Mouse (Mus musculus): ENCODE measurements around the gene Actb. TPM values are rescaled to one million over a fixed set of nuclear protein-coding genes. Genes with fewer than 3 reads are reported as not detected.
A peak's percentile ranks its signal among the peaks of the same experiment; 100 is the strongest.

Gene Actb
- polyA plus RNA-seq, 1 experiment from 2014 or later: 6,568 TPM

DNA sequence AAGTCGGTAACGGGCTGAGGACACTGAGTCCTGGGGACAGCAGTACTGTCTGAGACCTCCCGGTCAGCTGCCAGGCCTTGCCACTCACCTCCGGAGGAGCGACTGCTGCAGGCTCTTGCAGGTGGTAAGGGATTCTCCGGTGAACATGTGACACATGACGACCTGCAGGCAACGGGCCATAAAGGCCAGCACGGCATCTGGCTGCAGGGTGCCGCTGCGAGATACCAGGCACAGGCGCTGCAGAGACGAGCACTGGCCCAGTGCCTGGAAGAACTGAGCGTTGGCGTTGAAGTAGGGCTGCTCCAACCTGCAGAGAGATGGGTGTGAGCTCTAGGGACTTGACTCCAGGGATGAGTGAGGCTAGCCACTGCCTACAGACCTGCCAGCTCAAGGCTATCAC is 28.0 kb downstream of the Actb start:
- Histone ChIP-seq H3K4me1 (ENCODE audit: control insufficient read depth, low read depth, low read length) (peaks cover 6% of the 10 kb centered on the region), H3K9me3 (replicated peaks; ENCODE audit: control insufficient read depth, low read length) (no peaks in the 10 kb centered on the region), H3K4me3 (ENCODE audit: low read depth, low read length) (no peak overlapping the region), H3K27me3 (ENCODE audit: control insufficient read depth, insufficient read depth, low read depth, low read length) (no peaks in the 10 kb centered on the region), H3K27ac (ENCODE audit: low read length) (no peak overlapping the region), H3K9ac (ENCODE audit: low read depth, low read length) (no peak overlapping the region), H3K4me2 (ENCODE audit: low read depth, low read length) (no peak overlapping the region), H3K36me3 (ENCODE audit: control insufficient read depth, insufficient read depth) (no peaks in the 10 kb centered on the region)
- no peak for ATAC-seq (ENCODE audit: low read depth)
- WGBS (ENCODE audit: insufficient replicate concordance): 86% methylated on average over 15 of the region's 15 CpGs

DNA sequence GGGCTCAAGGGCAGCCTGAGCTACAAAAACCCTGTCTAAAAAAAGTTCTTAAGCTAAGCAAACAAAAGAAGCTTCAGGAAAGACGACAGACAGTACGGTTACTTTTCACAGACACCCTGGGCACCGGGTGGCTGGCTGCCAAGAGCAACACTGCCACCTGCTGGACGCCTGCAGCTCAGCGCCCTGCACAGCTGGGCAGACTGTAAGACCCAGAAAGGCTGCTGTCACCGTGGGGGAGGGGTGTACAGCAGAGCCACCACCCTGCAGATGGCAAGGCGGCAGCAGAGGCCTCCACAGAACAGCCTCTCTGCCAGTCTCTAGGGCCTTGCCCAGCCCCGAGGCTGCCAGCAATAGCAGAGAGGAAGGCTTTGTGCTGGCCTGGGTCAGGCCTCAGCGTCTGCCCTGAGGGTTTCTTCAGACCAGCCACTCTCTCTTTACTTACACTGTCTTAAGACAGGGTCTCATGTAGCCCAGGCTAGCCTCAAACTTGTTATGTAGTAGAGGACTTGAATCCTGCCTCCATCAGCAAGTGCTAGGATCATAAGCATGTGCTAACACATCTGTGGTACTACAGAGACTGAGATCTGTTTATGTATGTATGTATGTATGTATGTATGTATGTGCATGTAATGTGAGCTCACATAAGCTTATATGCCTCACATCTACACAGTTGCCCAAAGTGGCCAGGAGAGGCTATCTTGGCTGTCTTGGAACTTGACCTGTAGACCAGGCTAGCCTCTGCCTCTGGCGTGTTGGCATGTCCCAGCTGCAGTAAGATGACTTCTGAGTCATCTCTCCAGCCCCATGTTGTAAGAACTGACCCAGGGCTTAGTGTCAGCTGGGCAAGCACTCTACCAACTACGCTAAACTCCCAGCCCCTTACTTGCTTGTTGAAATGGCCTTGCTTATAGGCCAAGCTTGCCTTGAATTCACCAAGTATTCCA is 28.9 kb downstream of the Actb start:
- WGBS (ENCODE audit: insufficient replicate concordance): 26% methylated on average over 11 of the region's 11 CpGs

DNA sequence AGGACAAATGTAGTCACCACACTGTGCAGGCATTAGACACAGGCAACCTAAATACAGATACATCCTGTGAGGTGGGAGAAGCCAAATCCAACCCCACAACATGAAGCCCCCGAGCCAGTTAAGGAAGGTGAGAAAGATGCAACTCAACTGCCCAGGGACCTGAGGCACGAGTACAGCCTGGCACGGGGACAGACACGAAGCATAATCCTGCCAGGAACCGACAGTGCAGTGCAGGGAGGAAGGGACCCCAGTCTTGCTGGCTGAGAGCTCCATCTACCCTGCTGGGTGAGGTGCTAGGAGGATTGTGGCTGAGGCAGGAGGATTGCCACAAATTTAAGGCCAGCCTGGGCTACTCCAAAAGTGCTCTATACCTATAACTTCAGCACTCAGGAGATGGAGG is 29.7 kb downstream of the Actb start:
- H3K4me2 ChIP-seq (ENCODE audit: low read depth, low read length): no peak overlapping the region
- WGBS (ENCODE audit: insufficient replicate concordance): 84% methylated on average over 5 of the region's 5 CpGs
- H3K9ac ChIP-seq (ENCODE audit: low read depth, low read length): no peak overlapping the region
- H3K4me1 ChIP-seq (ENCODE audit: control insufficient read depth, low read depth, low read length): peaks cover 6% of the 10 kb centered on the region
- H3K36me3 ChIP-seq (ENCODE audit: control insufficient read depth, insufficient read depth): peaks cover 1% of the 10 kb centered on the region; the same call in 1 of the 2 replicates
- no peak overlapping the region for H3K4me3 ChIP-seq (ENCODE audit: low read depth, low read length)
- no peak overlapping the region for H3K27ac ChIP-seq (ENCODE audit: low read length)
- ATAC-seq (ENCODE audit: low read depth): no peak
- no peaks in the 10 kb centered on the region for H3K9me3 ChIP-seq (replicated peaks; ENCODE audit: control insufficient read depth, low read length)
- no peaks in the 10 kb centered on the region for H3K27me3 ChIP-seq (ENCODE audit: control insufficient read depth, insufficient read depth, low read depth, low read length)

More for the DNA sequence above, 28.9 kb downstream of the Actb start:
- H3K9ac ChIP-seq (ENCODE audit: low read depth, low read length): no peak overlapping the region
- no peak overlapping the region for H3K27ac ChIP-seq (ENCODE audit: low read length)
- no peaks in the 10 kb centered on the region for H3K9me3 ChIP-seq (replicated peaks; ENCODE audit: control insufficient read depth, low read length)
- H3K36me3 ChIP-seq (ENCODE audit: control insufficient read depth, insufficient read depth): no peaks in the 10 kb centered on the region
- no peak overlapping the region for H3K4me3 ChIP-seq (ENCODE audit: low read depth, low read length)
- no peak overlapping the region for H3K4me2 ChIP-seq (ENCODE audit: low read depth, low read length)
- ATAC-seq (ENCODE audit: low read depth): peak; percentile 33; the same call in 1 of the 2 replicates
- H3K27me3 ChIP-seq (ENCODE audit: control insufficient read depth, insufficient read depth, low read depth, low read length): no peaks in the 10 kb centered on the region
- peaks cover 6% of the 10 kb centered on the region for H3K4me1 ChIP-seq (ENCODE audit: control insufficient read depth, low read depth, low read length)

DNA sequence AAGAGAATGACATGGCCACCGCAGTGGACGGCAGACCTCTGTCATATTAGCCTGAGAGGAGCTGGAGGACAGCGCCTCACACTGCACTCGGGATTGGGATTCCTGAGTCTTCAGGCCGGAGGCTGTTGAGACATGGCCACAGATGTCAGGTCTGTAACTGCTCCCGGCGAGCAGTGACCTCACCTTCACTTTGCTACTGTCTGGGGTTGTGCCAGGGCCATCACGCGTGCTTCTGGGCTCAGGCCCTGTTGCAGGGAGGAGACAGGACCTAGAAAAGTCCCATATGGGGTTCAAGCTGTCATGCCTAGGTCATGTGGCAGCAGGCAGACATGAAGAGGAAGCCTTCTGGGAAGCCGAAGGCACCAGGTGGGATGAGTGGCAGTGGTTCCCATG is 31.0 kb downstream of the Actb start:
- no peak overlapping the region for H3K27ac ChIP-seq (ENCODE audit: low read length)
- no peak overlapping the region for H3K4me2 ChIP-seq (ENCODE audit: low read depth, low read length)
- WGBS (ENCODE audit: insufficient replicate concordance): 80% methylated on average over 10 of the region's 10 CpGs
- ATAC-seq (ENCODE audit: low read depth): no peak
- H3K27me3 ChIP-seq (ENCODE audit: control insufficient read depth, insufficient read depth, low read depth, low read length): no peaks in the 10 kb centered on the region
- H3K9me3 ChIP-seq (replicated peaks; ENCODE audit: control insufficient read depth, low read length): no peaks in the 10 kb centered on the region
- peaks cover 2% of the 10 kb centered on the region; the same call in 1 of the 2 replicates for H3K36me3 ChIP-seq (ENCODE audit: control insufficient read depth, insufficient read depth)
- no peak overlapping the region for H3K9ac ChIP-seq (ENCODE audit: low read depth, low read length)
- H3K4me1 ChIP-seq (ENCODE audit: control insufficient read depth, low read depth, low read length): peaks cover 6% of the 10 kb centered on the region
- H3K4me3 ChIP-seq (ENCODE audit: low read depth, low read length): no peak overlapping the region

DNA sequence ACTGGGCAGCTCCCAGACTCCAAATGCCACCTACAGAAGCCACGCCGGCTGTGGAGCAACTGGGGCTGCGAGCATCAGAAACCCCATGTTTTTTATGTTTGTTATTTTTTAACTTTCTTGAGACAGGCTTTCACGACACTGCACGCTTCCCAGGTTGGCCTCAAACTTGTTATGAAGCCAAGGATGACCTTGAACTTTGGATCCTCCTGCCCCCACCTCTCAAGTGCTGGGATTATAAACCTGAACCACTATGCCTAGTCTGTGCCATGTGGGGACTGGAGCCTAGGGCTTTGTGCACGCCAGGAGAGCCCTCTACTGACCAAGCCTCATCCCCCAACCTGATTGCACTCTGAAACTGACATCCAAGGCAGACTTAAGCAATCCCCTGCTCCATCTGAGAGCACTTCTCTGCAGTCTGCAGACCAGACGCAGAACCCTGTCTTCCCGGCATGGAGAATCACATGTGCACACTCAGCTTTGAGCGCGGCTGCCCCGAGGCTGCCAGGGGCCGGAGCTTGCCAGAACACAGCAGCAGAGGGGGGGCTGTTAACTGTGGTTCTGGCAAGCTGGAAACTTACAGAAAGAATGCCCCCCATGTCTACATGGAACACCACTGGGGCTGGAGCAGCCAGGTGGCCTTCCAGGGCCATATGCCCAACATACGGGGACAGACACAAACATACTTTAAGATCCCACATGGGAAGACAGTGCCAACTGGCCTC is 31.6 kb downstream of the Actb start:
- Histone ChIP-seq H3K9me3 (replicated peaks; ENCODE audit: control insufficient read depth, low read length) (no peaks in the 10 kb centered on the region), H3K9ac (ENCODE audit: low read depth, low read length) (no peak overlapping the region), H3K27me3 (ENCODE audit: control insufficient read depth, insufficient read depth, low read depth, low read length) (no peaks in the 10 kb centered on the region), H3K4me2 (ENCODE audit: low read depth, low read length) (no peak overlapping the region), H3K4me3 (ENCODE audit: low read depth, low read length) (no peak overlapping the region), H3K4me1 (ENCODE audit: control insufficient read depth, low read depth, low read length) (peaks cover 6% of the 10 kb centered on the region), H3K27ac (ENCODE audit: low read length) (no peak overlapping the region), H3K36me3 (ENCODE audit: control insufficient read depth, insufficient read depth) (peaks cover 2% of the 10 kb centered on the region; the same call in 1 of the 2 replicates)
- no peak for ATAC-seq (ENCODE audit: low read depth)
- 85% methylated on average over 13 of the region's 13 CpGs for WGBS (ENCODE audit: insufficient replicate concordance)

DNA sequence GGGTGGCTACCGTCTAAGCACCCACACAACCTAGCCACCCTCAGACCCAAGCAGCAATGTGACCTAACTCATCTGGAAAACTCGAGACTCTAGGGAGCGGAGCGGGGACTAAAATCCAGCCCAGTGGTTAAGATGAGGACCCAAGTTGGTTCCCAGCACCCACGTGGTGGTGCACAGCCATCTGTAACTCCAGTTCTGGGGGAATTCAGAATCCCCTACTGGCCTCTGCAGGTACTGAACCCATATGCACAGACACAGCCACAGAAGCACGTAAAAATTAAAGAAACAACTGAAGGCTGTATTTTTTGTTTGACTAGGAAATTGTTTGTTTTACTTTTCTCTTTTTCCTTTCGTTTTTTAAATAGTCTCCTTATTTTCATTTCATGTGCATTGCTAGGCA is 32.8 kb downstream of the Actb start:
- no peak overlapping the region for H3K27ac ChIP-seq (ENCODE audit: low read length)
- no peak overlapping the region for H3K9ac ChIP-seq (ENCODE audit: low read depth, low read length)
- no peak overlapping the region for H3K4me3 ChIP-seq (ENCODE audit: low read depth, low read length)
- no peak overlapping the region for H3K4me2 ChIP-seq (ENCODE audit: low read depth, low read length)
- H3K9me3 ChIP-seq (replicated peaks; ENCODE audit: control insufficient read depth, low read length): no peaks in the 10 kb centered on the region
- H3K27me3 ChIP-seq (ENCODE audit: control insufficient read depth, insufficient read depth, low read depth, low read length): no peaks in the 10 kb centered on the region
- H3K4me1 ChIP-seq (ENCODE audit: control insufficient read depth, low read depth, low read length): peaks cover 2% of the 10 kb centered on the region
- H3K36me3 ChIP-seq (ENCODE audit: control insufficient read depth, insufficient read depth): peaks cover 2% of the 10 kb centered on the region; the same call in 1 of the 2 replicates
- WGBS (ENCODE audit: insufficient replicate concordance): 82% methylated on average over 7 of the region's 7 CpGs
- ATAC-seq (ENCODE audit: low read depth): no peak

DNA sequence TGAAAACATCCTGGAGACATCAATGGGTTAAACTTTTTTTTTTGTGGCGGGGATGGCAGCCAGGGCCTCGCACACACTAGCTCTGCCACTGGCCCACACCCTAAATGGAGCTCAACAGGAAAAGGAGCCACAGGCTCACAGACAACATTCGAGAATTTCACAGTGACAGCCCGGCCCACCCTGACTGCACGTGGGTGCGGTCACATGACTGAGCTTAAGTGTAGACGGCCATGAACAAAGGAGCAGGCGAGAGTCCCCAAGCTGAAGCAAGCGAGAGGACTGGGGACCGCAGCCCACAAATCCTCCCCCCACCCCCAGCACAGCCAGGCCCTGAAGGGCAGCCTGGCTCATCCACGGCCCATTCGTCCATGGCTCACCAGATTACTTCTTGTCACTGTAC is 34.8 kb downstream of the Actb start:
- Histone ChIP-seq H3K27ac (ENCODE audit: low read length) (no peak overlapping the region), H3K4me1 (ENCODE audit: control insufficient read depth, low read depth, low read length) (no peaks in the 10 kb centered on the region), H3K9ac (ENCODE audit: low read depth, low read length) (no peak overlapping the region), H3K4me2 (ENCODE audit: low read depth, low read length) (no peak overlapping the region), H3K27me3 (ENCODE audit: control insufficient read depth, insufficient read depth, low read depth, low read length) (no peaks in the 10 kb centered on the region), H3K9me3 (replicated peaks; ENCODE audit: control insufficient read depth, low read length) (no peaks in the 10 kb centered on the region), H3K4me3 (ENCODE audit: low read depth, low read length) (no peak overlapping the region), H3K36me3 (ENCODE audit: control insufficient read depth, insufficient read depth) (peaks cover 2% of the 10 kb centered on the region; the same call in 1 of the 2 replicates)
- WGBS (ENCODE audit: insufficient replicate concordance): 62% methylated on average over 12 of the region's 12 CpGs
- ATAC-seq (ENCODE audit: low read depth): no peak

DNA sequence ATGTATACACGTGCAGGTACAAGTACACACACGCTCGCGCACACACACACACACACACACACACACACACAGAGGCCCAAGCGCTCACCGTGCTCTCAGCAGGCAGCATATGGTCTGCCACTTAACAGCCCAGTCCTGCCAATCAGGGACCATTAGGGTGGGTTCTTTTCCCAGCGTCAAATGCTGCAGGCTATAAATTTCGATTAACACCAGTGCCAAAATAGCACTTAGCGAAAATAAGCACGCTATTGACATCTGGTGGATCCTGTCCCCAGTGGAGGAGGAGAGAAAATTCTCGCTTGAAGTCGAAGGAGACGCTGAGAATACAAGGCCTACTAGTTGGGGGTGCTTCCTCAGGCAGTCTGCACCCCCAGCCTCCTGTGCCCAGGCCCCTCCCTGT is 37.1 kb downstream of the Actb start:
- H3K9ac ChIP-seq (ENCODE audit: low read depth, low read length): no peak overlapping the region
- H3K4me1 ChIP-seq (ENCODE audit: control insufficient read depth, low read depth, low read length): no peaks in the 10 kb centered on the region
- 82% methylated on average over 13 of the region's 13 CpGs for WGBS (ENCODE audit: insufficient replicate concordance)
- no peaks in the 10 kb centered on the region for H3K27me3 ChIP-seq (ENCODE audit: control insufficient read depth, insufficient read depth, low read depth, low read length)
- ATAC-seq (ENCODE audit: low read depth): no peak
- H3K4me3 ChIP-seq (ENCODE audit: low read depth, low read length): no peak overlapping the region
- H3K27ac ChIP-seq (ENCODE audit: low read length): no peak overlapping the region
- peaks cover 2% of the 10 kb centered on the region; the same call in 1 of the 2 replicates for H3K36me3 ChIP-seq (ENCODE audit: control insufficient read depth, insufficient read depth)
- no peaks in the 10 kb centered on the region for H3K9me3 ChIP-seq (replicated peaks; ENCODE audit: control insufficient read depth, low read length)
- H3K4me2 ChIP-seq (ENCODE audit: low read depth, low read length): no peak overlapping the region

Data from liver, embryonic 16.5 days (tissue).